Mouse (Mus musculus) heart, embryonic 13.5 days (tissue): ENCODE data around the gene LTO1. TPM values are rescaled to one million over a fixed set of nuclear protein-coding genes. Genes with fewer than 3 reads are reported as not detected.

ENCODE experiments used
- ATAC-seq: fragments of 200-750 bp; cut with Nextera tagmentation; 2 replicates; pipeline ENCODE4 v1.8.0; 2017; ENCODE audit warnings: moderate TSS enrichment; ENCODE audit not compliant: insufficient number of reproducible peaks, low FRiP score, low TSS enrichment; ENCODE audit errors: extremely low read depth
- H3K27ac ChIP-seq: fragments of 300-500 bp; sonication (generic); replicated peaks from 2 replicates; pipeline ENCODE4 v1.5.1; 2015; ENCODE audit warnings: moderate library complexity, mild to moderate bottlenecking, inconsistent platforms
- H3K27me3 ChIP-seq: fragments of 300-500 bp; sonication (generic); replicated peaks from 2 replicates; pipeline ENCODE4 v1.6.1; 2015; ENCODE audit warnings: mild to moderate bottlenecking, inconsistent platforms
- H3K36me3 ChIP-seq: fragments of 300-500 bp; sonication (generic); 2 replicates; pipeline ENCODE4 v1.6.1; 2015; ENCODE audit warnings: mild to moderate bottlenecking, inconsistent platforms
- H3K4me1 ChIP-seq: fragments of 300-500 bp; sonication (generic); 2 replicates; pipeline ENCODE4 v1.6.1; 2015; ENCODE audit warnings: inconsistent platforms
- H3K4me2 ChIP-seq: fragments of 300-500 bp; sonication (generic); 2 replicates; pipeline ENCODE4 v1.6.1; 2015; ENCODE audit warnings: inconsistent platforms, mild to moderate bottlenecking, moderate library complexity
- H3K4me3 ChIP-seq: fragments of 300-500 bp; sonication (generic); 2 replicates; pipeline ENCODE4 v1.5.1; 2015; ENCODE audit warnings: moderate library complexity, mild to moderate bottlenecking, inconsistent platforms
- H3K9ac ChIP-seq: fragments of 300-500 bp; sonication (generic); 2 replicates; pipeline ENCODE4 v1.6.1; 2015; ENCODE audit warnings: inconsistent platforms, mild to moderate bottlenecking, moderate library complexity
- H3K9me3 ChIP-seq: fragments of 300-500 bp; sonication (generic); 2 replicates; pipeline ENCODE4 v1.6.1; 2016; ENCODE audit warnings: inconsistent platforms
- WGBS: fragments of 180-500 bp; shearing (Covaris S2); methylation state at CpG from one replicate; pipeline ENCODE4 v1.1.7; 2015; ENCODE audit warnings: mixed read lengths; 5-methylcytosine and 5-hydroxymethylcytosine counted together
- polyA plus RNA-seq: library from polyadenylated mRNA; unstranded; fragments of >200 nt; fragmentation: Nextera tagmentation; extraction: Ambion mirVana; gene quantifications from 2 replicates; pipeline ENCODE4 v1.2.1, GENCODE M21; 2015

The LTO1 gene
- polyA plus RNA-seq, 1 experiment from 2014 or later, result 19.7 TPM

DNA sequence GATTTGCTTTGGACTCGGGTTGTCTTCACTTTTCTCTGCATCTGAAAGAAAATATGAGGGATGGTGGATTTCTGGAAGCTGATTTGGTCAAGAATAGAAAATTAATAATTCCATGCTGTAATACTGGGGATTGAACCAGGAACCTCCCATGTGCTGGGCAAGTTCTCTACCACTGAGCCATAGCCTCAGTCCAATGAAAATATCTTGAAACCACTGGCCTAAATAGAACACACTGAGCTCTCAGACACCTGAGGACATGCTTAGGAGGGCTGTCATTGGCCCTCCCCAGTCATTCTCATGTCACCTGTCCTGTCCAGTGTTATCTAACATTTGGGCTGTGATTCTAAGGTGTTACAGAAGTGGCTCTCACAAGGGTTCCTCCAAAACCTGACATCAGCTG, 3.8 kb upstream of the LTO1 start:
- WGBS, result 59% methylated on average over 1 of the region's 1 CpGs
- no peak overlapping the region for H3K9ac ChIP-seq
- no peak overlapping the region for H3K4me2 ChIP-seq
- H3K27ac ChIP-seq, result no peak overlapping the region
- H3K4me3 ChIP-seq, result no peak overlapping the region
- 0 out of 2 replicates have a peak, but pooled peaks cover under 1% of the 10 kb centered on the region for H3K27me3 ChIP-seq
- ATAC-seq, result no peak
- H3K4me1 ChIP-seq, result peaks cover 23% of the 10 kb centered on the region
- H3K9me3 ChIP-seq, result no peaks in the 10 kb centered on the region
- no peaks in the 10 kb centered on the region for H3K36me3 ChIP-seq

DNA sequence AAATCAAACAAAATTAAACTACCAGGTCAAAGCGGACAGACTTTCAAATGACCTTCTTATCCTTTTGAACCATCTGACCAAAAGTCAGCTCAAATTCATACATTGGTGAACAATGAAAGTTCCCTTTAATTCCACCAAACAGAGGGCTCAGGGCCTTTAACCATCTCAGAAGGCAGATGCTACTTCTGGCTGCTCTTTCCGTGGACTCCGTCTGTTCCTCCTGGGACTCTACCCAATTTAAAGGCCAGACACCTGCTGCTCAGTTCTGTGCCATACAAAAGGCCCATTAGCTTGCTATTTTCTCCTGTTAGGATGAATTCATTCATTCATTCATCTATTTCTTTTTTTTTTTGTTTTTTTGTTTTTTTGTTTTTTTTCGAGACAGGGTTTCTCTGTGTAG, 2.0 kb upstream of the LTO1 start:
- Histone ChIP-seq H3K27me3 (no peaks in the 10 kb centered on the region), H3K36me3 (peaks cover 14% of the 10 kb centered on the region), H3K4me1 (peaks cover 25% of the 10 kb centered on the region), H3K9me3 (no peaks in the 10 kb centered on the region), H3K9ac (no peak overlapping the region), H3K4me2 (no peak overlapping the region), H3K4me3 (no peak overlapping the region), H3K27ac (no peak overlapping the region)
- 76% methylated on average over 4 of the region's 4 CpGs for WGBS
- ATAC-seq, result no peak

DNA sequence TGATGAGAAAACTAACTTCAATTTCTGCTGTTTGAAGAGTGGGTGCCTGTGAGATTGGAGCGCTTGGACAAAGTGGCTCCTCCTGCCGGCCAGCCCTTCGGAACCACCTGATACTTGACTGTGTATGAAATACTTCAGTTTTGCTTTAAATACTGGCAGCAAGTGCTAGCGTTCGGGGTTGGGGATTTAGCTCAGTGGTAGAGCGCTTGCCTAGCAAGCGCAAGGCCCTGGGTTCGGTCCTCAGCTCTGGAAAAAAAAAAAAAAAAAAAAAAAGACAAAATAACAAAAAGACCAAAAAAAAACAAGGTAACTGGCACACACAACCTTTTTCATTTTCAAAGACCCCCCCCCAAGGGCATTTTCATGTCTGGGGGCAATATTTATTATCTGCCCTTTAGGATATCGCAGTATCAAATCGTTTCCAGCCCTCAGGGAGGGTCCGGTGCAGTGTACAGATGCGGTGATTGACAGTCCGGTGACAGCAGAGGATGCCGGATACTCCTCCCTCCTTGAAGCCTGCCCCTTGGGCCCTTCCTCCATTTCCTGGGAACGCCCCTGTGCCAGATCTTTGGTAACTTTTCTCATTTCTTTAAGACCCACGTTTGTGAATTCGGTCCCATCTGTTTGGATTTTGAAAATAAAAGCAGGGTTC, 478 bp upstream of the LTO1 start:
- peak overlapping the region; percentile 91 for H3K4me3 ChIP-seq
- H3K4me2 ChIP-seq, result peak overlapping the region; percentile 97
- ATAC-seq, result peak; percentile 71
- no peaks in the 10 kb centered on the region for H3K9me3 ChIP-seq
- H3K27me3 ChIP-seq, result no peaks in the 10 kb centered on the region
- H3K4me1 ChIP-seq, result peaks cover 20% of the 10 kb centered on the region
- H3K9ac ChIP-seq, result peak overlapping the region; percentile 92
- H3K27ac ChIP-seq, result peak overlapping the region; percentile 73
- WGBS, result 9% methylated on average over 17 of the region's 17 CpGs
- peaks cover 29% of the 10 kb centered on the region for H3K36me3 ChIP-seq

DNA sequence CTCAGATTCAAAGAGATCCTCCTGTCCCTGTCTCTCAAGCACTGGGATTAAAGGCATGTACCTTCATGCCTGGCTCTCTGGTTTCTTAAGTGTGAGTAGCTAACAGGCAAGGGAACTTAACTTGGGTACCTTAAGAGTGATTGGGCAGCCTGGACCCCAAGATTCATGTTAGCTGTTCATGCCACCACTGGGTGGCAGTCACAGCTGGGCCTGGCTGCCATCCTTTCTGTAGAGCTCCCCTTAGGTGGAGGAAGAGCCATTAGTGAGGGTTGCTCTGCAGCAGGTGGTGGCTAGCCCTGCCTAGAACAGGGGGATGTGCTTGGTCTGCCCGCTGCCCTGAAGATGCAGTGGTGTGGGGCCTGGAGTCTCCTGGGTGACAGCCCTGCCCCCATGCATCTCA, 3.9 kb downstream of the LTO1 start:
- ATAC-seq, result no peak
- WGBS, result 60% methylated on average over 1 of the region's 1 CpGs

DNA sequence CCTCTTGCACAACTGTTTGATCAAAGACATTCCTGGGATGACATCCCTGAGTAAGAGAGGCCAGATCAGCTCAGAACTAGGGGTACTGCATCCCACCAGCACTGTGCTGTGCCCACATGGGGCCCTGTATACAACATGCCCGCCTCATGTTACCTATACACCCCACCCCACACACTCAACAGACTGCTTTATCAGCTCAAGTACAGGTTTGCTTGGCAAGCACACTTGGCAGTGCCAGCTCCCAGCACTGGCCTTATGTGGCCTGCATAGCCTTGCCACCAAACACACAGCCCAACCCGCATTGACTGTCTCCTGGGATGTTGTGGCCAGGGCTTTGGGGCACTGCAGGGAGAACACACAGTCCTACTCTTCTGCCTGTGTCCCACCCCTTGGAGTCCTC, 12.7 kb downstream of the LTO1 start:
- Histone ChIP-seq H3K36me3 (peaks cover 42% of the 10 kb centered on the region), H3K9ac (no peak overlapping the region), H3K4me1 (peaks cover 16% of the 10 kb centered on the region; the same call in 1 of the 2 replicates), H3K4me2 (no peak overlapping the region), H3K27ac (no peak overlapping the region), H3K9me3 (no peaks in the 10 kb centered on the region), H3K27me3 (no peaks in the 10 kb centered on the region), H3K4me3 (no peak overlapping the region)
- no peak for ATAC-seq
- WGBS, result 76% methylated on average over 2 of the region's 2 CpGs

More for the DNA sequence above, 3.9 kb downstream of the LTO1 start:
- no peak overlapping the region for H3K9ac ChIP-seq
- no peak overlapping the region for H3K4me2 ChIP-seq
- H3K27ac ChIP-seq, result no peak overlapping the region
- H3K9me3 ChIP-seq, result no peaks in the 10 kb centered on the region
- peaks cover 14% of the 10 kb centered on the region for H3K4me1 ChIP-seq
- no peaks in the 10 kb centered on the region for H3K27me3 ChIP-seq
- H3K4me3 ChIP-seq, result no peak overlapping the region
- H3K36me3 ChIP-seq, result peaks cover 57% of the 10 kb centered on the region

DNA sequence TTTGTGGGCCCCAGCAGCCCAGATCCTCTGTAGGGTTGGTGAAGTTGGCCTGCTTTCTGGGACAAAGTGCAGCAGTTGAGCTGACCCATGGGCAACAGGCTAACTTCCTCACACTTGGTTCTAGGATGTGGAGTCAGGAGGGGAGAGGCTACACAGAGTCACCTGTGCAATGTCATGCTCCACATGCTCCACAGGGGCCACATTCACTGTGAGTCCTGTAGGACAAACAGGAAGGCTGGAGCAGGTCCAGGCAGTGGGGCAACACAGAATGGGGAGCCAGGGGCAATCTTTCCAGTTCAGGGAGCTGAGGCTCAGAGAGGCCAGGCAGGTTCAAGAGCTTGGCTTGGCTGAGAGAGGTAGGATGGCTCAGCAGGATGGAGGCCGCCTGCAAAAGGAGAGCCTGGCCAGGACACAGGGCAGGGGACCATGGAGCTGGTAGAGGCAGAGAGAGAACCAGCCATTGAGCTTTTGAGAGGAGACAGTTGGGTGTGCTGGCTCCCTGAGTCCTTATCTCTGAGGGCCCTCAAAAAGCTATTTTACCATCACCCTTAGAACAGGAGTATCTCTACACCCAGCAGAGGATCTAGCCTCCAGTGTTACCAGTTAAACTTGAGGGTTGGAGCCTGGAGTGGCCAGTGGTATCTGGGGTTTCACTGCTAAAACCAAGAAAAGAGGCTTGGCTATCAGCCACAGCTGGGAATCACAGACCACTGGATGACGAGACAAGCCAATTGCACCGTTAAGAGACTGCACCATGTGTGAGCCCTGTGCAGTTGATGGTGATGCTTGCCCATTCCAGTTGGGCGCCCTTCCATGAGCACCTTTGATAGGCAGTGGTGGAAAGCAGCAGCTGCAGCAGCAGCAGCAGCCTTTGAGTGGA, 13.3 kb downstream of the LTO1 start:
- peaks cover 49% of the 10 kb centered on the region for H3K36me3 ChIP-seq
- H3K9me3 ChIP-seq, result no peaks in the 10 kb centered on the region
- no peak for ATAC-seq
- no peaks in the 10 kb centered on the region for H3K27me3 ChIP-seq
- H3K27ac ChIP-seq, result no peak overlapping the region
- no peak overlapping the region for H3K9ac ChIP-seq
- no peak overlapping the region for H3K4me3 ChIP-seq
- peaks cover 16% of the 10 kb centered on the region; the same call in 1 of the 2 replicates for H3K4me1 ChIP-seq
- WGBS, result 46% methylated on average over 4 of the region's 4 CpGs
- no peak overlapping the region for H3K4me2 ChIP-seq

DNA sequence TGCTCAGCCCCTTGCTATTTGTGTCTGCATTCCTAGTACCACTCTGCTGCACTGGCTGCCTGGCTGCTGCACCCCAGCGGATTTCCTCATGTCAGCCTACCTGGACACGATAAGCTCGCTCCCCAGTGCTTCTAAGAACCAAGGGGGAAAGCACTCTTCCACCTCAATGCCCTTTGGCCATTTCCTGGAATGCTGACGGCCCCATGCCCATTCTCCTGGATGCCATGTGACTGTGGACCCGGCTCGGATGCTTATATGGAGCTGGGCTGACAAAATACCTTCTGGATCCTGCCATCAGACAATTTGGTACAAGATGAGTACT, 13.9 kb downstream of the LTO1 start:
- no peak for ATAC-seq
- peaks cover 52% of the 10 kb centered on the region for H3K36me3 ChIP-seq
- peaks cover 16% of the 10 kb centered on the region; the same call in 1 of the 2 replicates for H3K4me1 ChIP-seq
- no peak overlapping the region for H3K27ac ChIP-seq
- no peak overlapping the region for H3K4me3 ChIP-seq
- H3K9me3 ChIP-seq, result no peaks in the 10 kb centered on the region
- 72% methylated on average over 6 of the region's 6 CpGs for WGBS
- H3K27me3 ChIP-seq, result no peaks in the 10 kb centered on the region
- no peak overlapping the region for H3K4me2 ChIP-seq
- no peak overlapping the region for H3K9ac ChIP-seq

DNA sequence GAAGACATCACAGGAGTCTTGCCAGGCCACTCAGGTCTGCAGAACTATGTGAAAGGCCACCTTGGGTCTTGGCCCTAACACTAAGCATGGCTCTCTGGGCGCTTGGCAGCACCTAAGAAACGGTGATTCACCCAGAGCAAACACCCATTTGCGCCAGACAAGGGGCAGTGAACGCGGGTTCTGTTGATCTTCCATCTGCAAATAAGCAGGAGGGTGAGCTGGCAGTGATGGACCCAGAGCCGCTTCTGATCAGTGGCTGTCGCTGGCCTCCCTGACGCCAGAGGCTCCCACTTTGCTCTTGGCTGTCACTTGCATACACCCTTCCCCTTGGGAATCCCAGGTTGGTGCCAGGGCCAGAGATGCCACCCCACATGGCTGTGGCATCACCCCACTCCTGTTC, 14.6 kb downstream of the LTO1 start:
- no peak overlapping the region for H3K9ac ChIP-seq
- no peak overlapping the region for H3K4me2 ChIP-seq
- no peaks in the 10 kb centered on the region for H3K27me3 ChIP-seq
- H3K36me3 ChIP-seq, result peaks cover 55% of the 10 kb centered on the region
- H3K4me3 ChIP-seq, result no peak overlapping the region
- WGBS, result 71% methylated on average over 8 of the region's 8 CpGs
- ATAC-seq, result no peak
- no peaks in the 10 kb centered on the region for H3K9me3 ChIP-seq
- H3K27ac ChIP-seq, result no peak overlapping the region
- peaks cover 16% of the 10 kb centered on the region; the same call in 1 of the 2 replicates for H3K4me1 ChIP-seq

DNA sequence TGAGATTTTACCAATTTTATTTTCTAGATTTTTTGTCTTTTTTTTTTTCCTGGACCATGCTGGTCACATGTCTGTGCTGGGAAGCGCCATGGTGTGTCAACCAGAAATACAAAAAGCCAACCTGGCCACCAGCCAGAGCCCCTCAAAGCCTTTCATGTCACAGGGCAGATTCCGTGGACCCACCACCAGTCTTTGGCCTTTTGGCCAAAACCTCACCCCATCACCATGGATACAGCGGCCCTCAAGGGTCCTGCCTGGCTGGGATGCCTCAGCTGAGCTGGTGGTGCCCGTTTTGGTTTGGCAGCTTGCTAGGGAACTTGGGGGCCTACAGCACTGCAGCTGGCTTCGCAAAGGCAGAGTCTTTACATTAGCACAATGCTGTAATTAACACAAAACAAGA, 15.0 kb downstream of the LTO1 start:
- Histone ChIP-seq H3K27ac (no peak overlapping the region), H3K9ac (no peak overlapping the region), H3K4me2 (no peak overlapping the region), H3K4me3 (no peak overlapping the region), H3K9me3 (no peaks in the 10 kb centered on the region), H3K27me3 (no peaks in the 10 kb centered on the region), H3K4me1 (peaks cover 16% of the 10 kb centered on the region; the same call in 1 of the 2 replicates), H3K36me3 (peaks cover 59% of the 10 kb centered on the region)
- WGBS, result 67% methylated on average over 5 of the region's 5 CpGs
- ATAC-seq, result no peak

DNA sequence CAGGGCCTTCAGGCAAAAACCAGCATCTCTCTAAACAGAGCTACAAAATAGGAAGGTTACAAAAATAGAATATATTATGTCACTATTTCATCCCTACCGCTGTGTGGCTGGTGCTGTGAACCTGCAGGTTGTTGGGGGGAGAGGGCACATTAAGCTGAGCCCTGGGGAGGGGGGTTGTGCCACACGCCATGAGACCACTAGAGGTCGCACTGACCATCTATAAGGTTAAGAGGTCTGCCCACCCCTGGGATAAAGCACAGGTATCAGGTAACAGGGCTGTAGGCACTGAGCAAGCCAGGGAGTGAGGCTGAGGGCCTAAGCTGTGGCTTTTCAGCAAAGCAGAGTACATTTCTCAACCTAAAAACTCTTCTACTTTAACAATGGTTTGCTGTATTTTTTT, 16.9 kb downstream of the LTO1 start:
- Histone ChIP-seq H3K4me1 (peaks cover 31% of the 10 kb centered on the region), H3K27ac (no peak overlapping the region), H3K9me3 (no peaks in the 10 kb centered on the region), H3K27me3 (no peaks in the 10 kb centered on the region), H3K4me3 (no peak overlapping the region), H3K36me3 (peaks cover 77% of the 10 kb centered on the region), H3K9ac (no peak overlapping the region), H3K4me2 (no peak overlapping the region)
- ATAC-seq, result no peak
- 8% methylated on average over 3 of the region's 3 CpGs for WGBS

DNA sequence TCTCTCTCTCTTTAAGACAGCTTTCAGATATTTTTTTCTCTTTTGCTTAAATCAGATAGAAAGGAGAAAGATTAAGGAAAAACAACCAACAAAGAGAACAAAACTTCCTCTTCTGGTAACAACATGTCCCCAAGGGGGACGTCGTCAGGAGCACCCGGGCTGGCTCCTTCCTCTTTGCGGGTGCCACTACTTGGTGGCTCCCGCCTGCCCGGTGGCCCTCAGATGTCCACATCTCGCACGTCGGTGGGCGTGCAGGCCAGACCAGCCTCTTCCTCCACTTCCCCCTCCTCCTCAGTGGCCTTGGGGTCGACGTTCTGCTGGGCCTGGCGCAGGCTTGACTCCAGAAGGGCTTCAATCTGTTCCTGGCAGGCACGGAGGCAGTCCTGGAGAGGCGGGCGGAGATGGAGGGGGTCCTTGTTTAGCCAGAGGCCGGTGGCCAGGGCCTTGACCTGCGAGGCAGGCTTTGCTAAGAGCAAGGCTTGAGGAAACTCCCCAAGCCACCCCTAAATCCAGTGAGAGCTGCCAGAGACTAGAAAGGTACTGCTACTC, 17.6 kb downstream of the LTO1 start:
- ATAC-seq, result no peak
- Histone ChIP-seq H3K36me3 (peaks cover 83% of the 10 kb centered on the region), H3K27me3 (no peaks in the 10 kb centered on the region), H3K9ac (no peak overlapping the region), H3K27ac (no peak overlapping the region), H3K9me3 (no peaks in the 10 kb centered on the region), H3K4me2 (no peak overlapping the region), H3K4me3 (no peak overlapping the region), H3K4me1 (peaks cover 33% of the 10 kb centered on the region)
- 74% methylated on average over 18 of the region's 18 CpGs for WGBS
